In genomic region chr11:20396204-20396848, GRCm38 (mm10) we compare ENCODE assay signal across 8 mouse cellular contexts.
DNase-seq lines count a peak whose midpoint lies in the region; ATAC-seq lines count a peak whose summit lies in the region.

No protein-coding gene starts in this region.

- ATAC-seq in frontal cortex, adult (ENCODE audit: low TSS enrichment), result peak; percentile 65

- intact Hi-C loops in left cerebral cortex, postnatal 4 days (cut with DNase I), result no loop called here

- peak; percentile 83 for DNase-seq in heart, adult 11 months
- no peak for DNase-seq in heart, adult 9 months (ENCODE audit: low spot score in 2 of 2)
- DNase-seq in left cerebral cortex, postnatal 4 days, result peak; percentile 41
- peak; percentile 74 to 87 for DNase-seq in right cerebral cortex, postnatal 10 days (ENCODE audit: low spot score in 2 of 2)
- no peak for DNase-seq in adrenal gland, postnatal 36 days
- no peak for DNase-seq in ovary, postnatal 14 days (ENCODE audit: low spot score)
- no peak for DNase-seq in gastrocnemius, adult 8-10 months (ENCODE audit: low spot score in 2 of 2)

Comparison
In these comparisons a context has a peak if more than half of its experiments do, and no peak if none do; other contexts are left out.
1. DNase-seq: peak in heart, adult 11 months (single experiment), left cerebral cortex, postnatal 4 days (single experiment) and right cerebral cortex, postnatal 10 days (2 of 2); none in heart, adult 9 months (0 of 2), adrenal gland, postnatal 36 days (0 of 2), ovary, postnatal 14 days (single experiment) and gastrocnemius, adult 8-10 months (0 of 2).